Mouse (Mus musculus): ENCODE measurements around the gene Crot. TPM values are rescaled to one million over a fixed set of nuclear protein-coding genes. Genes with fewer than 3 reads are reported as not detected.
"Not testable (repeated sequence)": the region's sequence is repeated elsewhere in the genome, so short reads cannot be mapped to it uniquely, and the experiment has no call there.

Crot gene
- polyA plus RNA-seq, 1 experiment from 2014 or later = 38.7 TPM

GRCm38 (mm10) chr5:8947423-8948110 is 49.6 kb downstream of the Crot start:
- H3K9me3 ChIP-seq (replicated peaks) = no peaks in the 10 kb centered on the region
- H3K4me2 ChIP-seq (replicated peaks) = no peak overlapping the region
- 69% methylated on average over 4 of the region's 4 CpGs for WGBS
- H3K9ac ChIP-seq = no peak overlapping the region
- no peak overlapping the region for H3K27ac ChIP-seq (replicated peaks)
- H3K4me3 ChIP-seq (replicated peaks) = no peak overlapping the region
- H3K36me3 ChIP-seq = no peaks in the 10 kb centered on the region
- no peaks in the 10 kb centered on the region for H3K4me1 ChIP-seq
- no peaks in the 10 kb centered on the region for H3K27me3 ChIP-seq
- ATAC-seq (ENCODE audit: insufficient number of reproducible peaks, low FRiP score, low TSS enrichment, low read depth) = no peak

GRCm38 (mm10) chr5:8943836-8944235 is 53.3 kb downstream of the Crot start:
- H3K4me1 ChIP-seq = no peaks in the 10 kb centered on the region
- WGBS = 46% methylated on average over 3 of the region's 3 CpGs
- no peaks in the 10 kb centered on the region for H3K36me3 ChIP-seq
- no peaks in the 10 kb centered on the region for H3K27me3 ChIP-seq
- no peak overlapping the region for H3K9ac ChIP-seq
- H3K9me3 ChIP-seq (replicated peaks) = no peaks in the 10 kb centered on the region
- no peak overlapping the region for H3K27ac ChIP-seq (replicated peaks)
- no peak overlapping the region for H3K4me3 ChIP-seq (replicated peaks)
- ATAC-seq (ENCODE audit: insufficient number of reproducible peaks, low FRiP score, low TSS enrichment, low read depth) = no peak
- H3K4me2 ChIP-seq (replicated peaks) = no peak overlapping the region

DNA sequence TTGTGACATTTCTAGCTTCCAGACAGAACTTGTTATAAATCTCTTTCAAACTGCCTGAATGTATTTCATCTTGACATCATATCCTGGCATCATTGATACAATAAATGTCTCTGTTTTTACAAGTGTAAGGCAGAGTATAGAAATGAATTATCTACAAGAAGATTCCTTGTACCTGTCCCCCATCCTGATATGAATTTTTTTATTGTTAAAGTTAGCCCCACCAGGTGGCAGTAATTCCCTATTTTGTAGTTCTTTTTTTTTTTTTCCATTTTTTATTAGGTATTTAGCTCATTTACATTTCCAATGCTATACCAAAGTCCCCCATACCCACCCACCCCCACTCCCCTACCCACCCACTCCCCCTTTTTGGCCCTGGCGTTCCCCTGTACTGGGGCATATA is 55.9 kb downstream of the Crot start:
- H3K36me3 ChIP-seq; H3K27ac ChIP-seq (replicated peaks); H3K4me2 ChIP-seq (replicated peaks); H3K27me3 ChIP-seq; H3K4me1 ChIP-seq; ATAC-seq (ENCODE audit: insufficient number of reproducible peaks, low FRiP score, low TSS enrichment, low read depth); H3K9ac ChIP-seq; H3K9me3 ChIP-seq (replicated peaks); H3K4me3 ChIP-seq (replicated peaks): not testable (repeated sequence)
- WGBS = no CpG with 5 or more reads among the region's 1 CpGs

DNA sequence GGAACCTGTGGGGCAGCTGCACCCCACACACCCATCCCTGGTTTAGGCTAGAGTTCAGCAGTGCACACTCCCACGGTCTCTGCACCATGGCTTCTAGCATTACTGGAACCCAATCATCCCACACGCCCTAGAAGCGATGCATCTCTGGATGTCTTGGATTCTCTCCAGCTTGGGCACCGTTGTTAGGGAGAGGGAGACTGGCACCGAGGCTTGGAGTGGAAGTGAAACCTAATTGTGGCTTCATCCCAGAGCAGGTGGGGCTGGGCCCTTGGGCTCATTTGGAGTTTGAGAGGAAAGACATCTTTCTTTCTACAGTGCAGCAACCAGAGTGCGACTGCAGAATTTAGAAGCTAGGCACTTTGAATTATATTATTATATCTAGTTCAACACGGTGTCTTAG is 59.2 kb downstream of the Crot start:
- Histone ChIP-seq H3K9ac (no peak overlapping the region), H3K4me3 (replicated peaks) (no peak overlapping the region), H3K4me1 (no peaks in the 10 kb centered on the region), H3K27ac (replicated peaks) (no peak overlapping the region), H3K36me3 (no peaks in the 10 kb centered on the region), H3K27me3 (no peaks in the 10 kb centered on the region), H3K4me2 (replicated peaks) (no peak overlapping the region), H3K9me3 (replicated peaks) (no peaks in the 10 kb centered on the region)
- WGBS = 81% methylated on average over 7 of the region's 7 CpGs
- ATAC-seq (ENCODE audit: insufficient number of reproducible peaks, low FRiP score, low TSS enrichment, low read depth) = no peak

DNA sequence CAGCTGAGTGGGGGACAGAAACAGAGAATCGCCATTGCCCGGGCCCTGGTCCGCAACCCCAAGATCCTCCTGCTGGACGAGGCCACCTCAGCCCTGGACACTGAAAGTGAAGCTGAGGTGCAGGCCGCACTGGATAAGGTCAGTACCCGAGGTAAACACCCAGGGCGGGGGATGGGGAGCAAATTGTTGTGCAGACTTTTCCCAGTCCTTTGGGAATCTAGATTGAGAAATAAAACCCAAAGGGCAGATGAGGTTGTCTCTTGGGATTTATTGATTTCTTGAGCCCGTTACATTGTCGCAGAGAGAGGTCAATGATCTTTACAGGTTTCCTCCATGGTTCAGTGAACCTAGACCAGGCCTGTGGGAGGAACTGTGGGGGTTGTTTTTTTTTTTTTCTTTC is 68.7 kb downstream of the Crot start:
- Histone ChIP-seq H3K36me3 (no peaks in the 10 kb centered on the region), H3K27me3 (no peaks in the 10 kb centered on the region), H3K4me1 (no peaks in the 10 kb centered on the region), H3K4me2 (replicated peaks) (no peak overlapping the region), H3K9ac (no peak overlapping the region), H3K9me3 (replicated peaks) (no peaks in the 10 kb centered on the region), H3K27ac (replicated peaks) (no peak overlapping the region), H3K4me3 (replicated peaks) (no peak overlapping the region)
- 84% methylated on average over 9 of the region's 9 CpGs for WGBS
- no peak for ATAC-seq (ENCODE audit: insufficient number of reproducible peaks, low FRiP score, low TSS enrichment, low read depth)

GRCm38 (mm10) chr5:8917069-8917468 is 80.1 kb downstream of the Crot start:
- H3K27ac ChIP-seq (replicated peaks) = no peak overlapping the region
- no peak for ATAC-seq (ENCODE audit: insufficient number of reproducible peaks, low FRiP score, low TSS enrichment, low read depth)
- WGBS = 45% methylated on average over 6 of the region's 6 CpGs

GRCm38 (mm10) chr5:8916400-8916799 is 80.7 kb downstream of the Crot start:
- Histone ChIP-seq H3K36me3 (no peaks in the 10 kb centered on the region), H3K4me1 (no peaks in the 10 kb centered on the region), H3K9me3 (replicated peaks) (no peaks in the 10 kb centered on the region), H3K4me3 (replicated peaks) (no peak overlapping the region), H3K9ac (no peak overlapping the region), H3K27ac (replicated peaks) (no peak overlapping the region), H3K4me2 (replicated peaks) (no peak overlapping the region), H3K27me3 (no peaks in the 10 kb centered on the region)
- ATAC-seq (ENCODE audit: insufficient number of reproducible peaks, low FRiP score, low TSS enrichment, low read depth) = no peak
- WGBS = 83% methylated on average over 2 of the region's 2 CpGs

More at GRCm38 (mm10) chr5:8917069-8917468, 80.1 kb downstream of the Crot start:
- H3K27me3 ChIP-seq = no peaks in the 10 kb centered on the region
- H3K9ac ChIP-seq = no peak overlapping the region
- no peak overlapping the region for H3K4me3 ChIP-seq (replicated peaks)
- H3K36me3 ChIP-seq = no peaks in the 10 kb centered on the region
- no peaks in the 10 kb centered on the region for H3K9me3 ChIP-seq (replicated peaks)
- H3K4me1 ChIP-seq = no peaks in the 10 kb centered on the region
- H3K4me2 ChIP-seq (replicated peaks) = no peak overlapping the region

Other genes with a start within 250 kb of the Crot start
- 2.3 TPM in 2 replicates for gene Abcb1b, start 199.2 kb downstream of the Crot start, polyA plus RNA-seq (2015; fragmentation: Nextera tagmentation; extraction: Ambion mirVana)
- 0.35 and 0.49 TPM in 2 replicates for gene Abcb4, start 103.6 kb downstream of the Crot start, polyA plus RNA-seq (2015; fragmentation: Nextera tagmentation; extraction: Ambion mirVana)
- 14.3 and 14.5 TPM in 2 replicates for gene Tmem243, start 103.3 kb upstream of the Crot start, polyA plus RNA-seq (2015; fragmentation: Nextera tagmentation; extraction: Ambion mirVana)
- gene Dmtf1, start 164.5 kb upstream of the Crot start, polyA plus RNA-seq (2015; fragmentation: Nextera tagmentation; extraction: Ambion mirVana) = 47.0 and 49.0 TPM in 2 replicates